Mouse (Mus musculus) olfactory bulb, adult 2 months (tissue): Measurements from ENCODE around the gene Kremen2. TPM values are rescaled to one million over a fixed set of nuclear protein-coding genes. Genes with fewer than 3 reads are reported as not detected.
"Not testable (repeated sequence)": the region's sequence is repeated elsewhere in the genome, so short reads cannot be mapped to it uniquely, and the experiment has no call there.

Source experiments
- H3K27ac ChIP-seq: fragments of 200-500 bp; 2 replicates; pipeline ENCODE4 v1.5.1; 2012; ENCODE audit warnings: low read depth, low read length; ENCODE audit not compliant: insufficient read depth
- H3K4me1 ChIP-seq: fragments of 200-500 bp; 2 replicates; pipeline ENCODE4 v1.6.1; 2012; ENCODE audit warnings: low read length; ENCODE audit not compliant: control insufficient read depth, insufficient read depth
- H3K4me3 ChIP-seq: fragments of 200-500 bp; 2 replicates; pipeline ENCODE4 v1.5.1; 2012; ENCODE audit warnings: mild to moderate bottlenecking, low read depth, low read length, moderate library complexity; ENCODE audit not compliant: insufficient read depth
- CTCF ChIP-seq: fragments of 200-500 bp; IDR thresholded peaks from 2 replicates; pipeline ENCODE4 v1.5.1; 2012; ENCODE audit warnings: low read depth, mild to moderate bottlenecking, low read length, moderate library complexity; ENCODE audit not compliant: insufficient read depth
- POLR2A ChIP-seq: fragments of 200-500 bp; IDR thresholded peaks from 2 replicates; pipeline ENCODE4 v1.6.1; 2012; ENCODE audit warnings: mild to moderate bottlenecking, low read depth, low read length, moderate library complexity; ENCODE audit not compliant: insufficient read depth
- WGBS: fragments of 180-500 bp; shearing (Covaris S2); methylation state at CpG from one replicate; pipeline ENCODE4 v1.1.7; 2018; 5-methylcytosine and 5-hydroxymethylcytosine counted together
- polyA plus RNA-seq: library from polyadenylated mRNA; stranded (reverse); fragments of >200 nt; gene quantifications from 2 replicates; pipeline ENCODE4 v1.2.4, GENCODE M21; 2012; ENCODE audit warnings: low replicate concordance; ENCODE audit not compliant: missing spikeins, insufficient read depth, insufficient read length

Gene Kremen2
- polyA plus RNA-seq, 1 experiment = not detected

DNA sequence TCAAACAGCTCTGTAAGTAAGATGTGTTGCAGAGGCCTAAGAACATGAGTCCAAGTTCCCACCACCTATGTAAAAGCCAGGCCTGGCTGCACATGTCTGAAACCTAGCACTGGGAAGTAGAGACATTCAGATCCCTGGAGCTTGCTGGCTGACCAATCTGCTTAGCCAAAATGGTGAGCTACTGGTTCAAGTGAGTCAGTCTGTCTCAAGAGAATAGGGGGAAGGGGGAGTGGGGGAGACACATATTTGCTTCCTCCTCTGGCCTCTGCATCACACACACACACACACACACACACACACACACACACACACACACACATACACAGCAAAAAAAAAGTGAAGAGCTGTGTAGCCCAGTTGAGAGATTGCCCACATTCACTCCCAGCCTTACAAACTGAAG, 37.7 kb upstream of the Kremen2 start:
- no peak overlapping the region for H3K27ac ChIP-seq
- peaks cover 9% of the 10 kb centered on the region for H3K4me1 ChIP-seq
- H3K4me3 ChIP-seq = no peak overlapping the region
- no peak for TF ChIP-seq CTCF
- no peak for TF ChIP-seq POLR2A

- TF ChIP-seq CTCF (no peak), POLR2A (no peak)
- H3K27ac ChIP-seq = no peak overlapping the region
- peaks cover 3% of the 10 kb centered on the region; the same call in 1 of the 2 replicates for H3K4me1 ChIP-seq
- H3K4me3 ChIP-seq = no peak overlapping the region
- 65% methylated on average over 2 of the region's 2 CpGs for WGBS
Measured at GRCm38 (mm10) chr17:23778447-23778846, 32.8 kb upstream of the Kremen2 start.

DNA sequence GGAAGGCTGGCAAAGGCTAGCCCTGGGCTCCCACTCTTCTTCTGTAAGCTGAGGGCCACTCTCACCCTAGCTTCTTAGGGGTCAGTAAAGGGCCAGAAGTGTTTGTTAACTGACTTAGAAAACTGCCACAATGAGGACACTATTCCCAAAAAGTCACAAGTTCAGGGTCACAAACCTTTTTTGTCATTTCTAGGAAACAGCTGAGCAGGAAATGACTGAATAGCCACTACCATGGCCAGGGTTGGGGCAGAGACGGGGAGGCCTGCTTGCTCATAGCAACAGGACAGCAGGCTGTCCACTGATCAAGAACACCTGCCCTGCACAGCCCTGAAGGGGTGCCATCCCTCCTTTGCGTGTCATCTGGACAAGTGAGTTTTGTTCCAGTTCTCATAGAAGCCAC, 31.5 kb upstream of the Kremen2 start:
- Histone ChIP-seq H3K27ac (no peak overlapping the region), H3K4me3 (no peak overlapping the region), H3K4me1 (peaks cover 3% of the 10 kb centered on the region; the same call in 1 of the 2 replicates)
- WGBS = 86% methylated on average over 2 of the region's 2 CpGs
- TF ChIP-seq POLR2A (no peak), CTCF (no peak)

- TF ChIP-seq CTCF = no peak
- TF ChIP-seq POLR2A = no peak
- 85% methylated on average over 10 of the region's 10 CpGs for WGBS
- no peak overlapping the region for H3K4me3 ChIP-seq
Measured at GRCm38 (mm10) chr17:23776216-23776615, 30.6 kb upstream of the Kremen2 start.

GRCm38 (mm10) chr17:23774090-23774489, 28.5 kb upstream of the Kremen2 start:
- no peak for TF ChIP-seq POLR2A
- TF ChIP-seq CTCF = peak; percentile 71
- Histone ChIP-seq H3K4me1 (peaks cover 8% of the 10 kb centered on the region; the same call in 1 of the 2 replicates), H3K27ac (no peak overlapping the region), H3K4me3 (no peak overlapping the region)
- 4% methylated on average over 12 of the region's 12 CpGs for WGBS

More at GRCm38 (mm10) chr17:23776216-23776615, 30.6 kb upstream of the Kremen2 start:
- Histone ChIP-seq H3K4me1 (peaks cover 3% of the 10 kb centered on the region; the same call in 1 of the 2 replicates), H3K27ac (no peak overlapping the region)

DNA sequence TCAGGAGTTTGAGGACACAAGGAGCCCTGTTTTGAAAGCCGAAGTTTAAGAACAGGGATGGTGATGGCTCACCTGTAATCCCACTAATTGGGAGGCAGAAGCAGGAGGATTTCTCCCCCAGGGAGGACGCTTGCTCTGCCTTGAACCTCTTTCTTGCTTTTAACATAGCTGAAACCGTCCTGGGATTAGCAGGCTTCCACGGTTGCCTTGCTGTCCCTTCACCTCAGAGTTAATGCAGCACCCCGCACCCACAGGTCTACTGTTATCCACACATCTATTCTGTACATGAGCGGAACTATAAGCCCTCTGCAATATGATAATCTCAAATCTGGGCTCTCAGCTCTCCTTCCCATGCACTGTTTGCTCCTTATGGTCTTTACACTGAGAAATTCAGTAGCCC, 28.0 kb upstream of the Kremen2 start:
- Histone ChIP-seq H3K4me3 (no peak overlapping the region), H3K27ac (no peak overlapping the region), H3K4me1 (peaks cover 8% of the 10 kb centered on the region; the same call in 1 of the 2 replicates)
- TF ChIP-seq CTCF = no peak
- no peak for TF ChIP-seq POLR2A
- WGBS = 80% methylated on average over 6 of the region's 6 CpGs

DNA sequence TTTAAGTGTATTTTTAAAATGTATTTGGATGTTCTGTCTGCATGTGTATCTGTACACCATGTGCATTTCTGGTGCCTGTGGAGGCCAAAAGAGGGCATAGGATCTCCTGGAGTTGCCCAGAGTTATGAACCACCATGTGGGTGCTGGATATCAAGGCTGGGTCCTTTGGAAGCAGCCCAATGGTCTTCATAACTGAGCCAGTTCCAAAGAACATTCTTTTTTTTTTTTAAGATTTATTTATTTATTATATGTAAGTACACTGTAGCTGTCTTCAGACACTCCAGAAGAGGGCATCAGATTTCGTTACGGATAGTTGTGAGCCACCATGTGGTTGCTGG, 26.6 kb upstream of the Kremen2 start:
- 55% methylated on average over 2 of the region's 2 CpGs for WGBS
- not testable (repeated sequence) for H3K27ac ChIP-seq, H3K4me3 ChIP-seq, H3K4me1 ChIP-seq

- 3% methylated on average over 58 of the region's 58 CpGs for WGBS
- peak; percentile 93 for TF ChIP-seq POLR2A
- no peak for TF ChIP-seq CTCF
Measured at GRCm38 (mm10) chr17:23771284-23772218, 25.9 kb upstream of the Kremen2 start, which contains the start of gene Flywch1. Gene Flywch1 (minus strand): TSS chr17:23771602.

GRCm38 (mm10) chr17:23770896-23771283, 25.3 kb upstream of the Kremen2 start:
- WGBS = under 1% methylated on average over 19 of the region's 19 CpGs
- Histone ChIP-seq H3K27ac (peak overlapping the region; percentile 70), H3K4me3 (peak overlapping the region; percentile 81), H3K4me1 (peaks cover 8% of the 10 kb centered on the region; the same call in 1 of the 2 replicates)
- TF ChIP-seq CTCF (no peak), POLR2A (no peak)

More at GRCm38 (mm10) chr17:23771284-23772218, 25.9 kb upstream of the Kremen2 start, which contains the start of gene Flywch1:
- H3K27ac ChIP-seq = peak within 1 kb of the TSS; percentile 70
- peak within 1 kb of the TSS; percentile 81 for H3K4me3 ChIP-seq
- peaks cover 8% of the 10 kb centered on the region; the same call in 1 of the 2 replicates for H3K4me1 ChIP-seq
